Mouse (Mus musculus): ENCODE results near the gene 2810004N23Rik.

- TF ChIP-seq POLR2A (IDR thresholded peaks at IDR 0.05; ENCODE audit: borderline replicate concordance, insufficient read depth, low read length), result no peak
- TF ChIP-seq CTCF (IDR thresholded peaks at IDR 0.05; ENCODE audit: borderline replicate concordance, insufficient read depth, low read depth, low read length), result no peak
These were observed 6.8 kb upstream of the 2810004N23Rik start for GRCm38 (mm10) chr8:124869708-124870107.

All from cerebellum, adult 2 months (tissue).